Mouse (Mus musculus): ENCODE results near the gene Irs4. TPM values are rescaled to one million over a fixed set of nuclear protein-coding genes. Genes with fewer than 3 reads are reported as not detected.

Irs4 gene
- not detected for polyA plus RNA-seq (2014; fragmentation: Illumina TruSeq; extraction: RNeasy Lipid Tissue Mini Kit (QIAGEN cat#74804); ENCODE audit: low read depth, low replicate concordance)

GRCm38 (mm10) chrX:141724937-141725918, at the start of gene Irs4:
Gene Irs4 (minus strand): TSS chrX:141725263.

Other genes starting within 250 kb of the Irs4 start
- gene Col4a5, start 249.9 kb downstream of the Irs4 start, polyA plus RNA-seq (2014; fragmentation: Illumina TruSeq; extraction: RNeasy Lipid Tissue Mini Kit (QIAGEN cat#74804); ENCODE audit: low read depth, low replicate concordance), result 2.5 TPM
- not detected for gene Gm15294, start 150.0 kb upstream of the Irs4 start, polyA plus RNA-seq (2014; fragmentation: Illumina TruSeq; extraction: RNeasy Lipid Tissue Mini Kit (QIAGEN cat#74804); ENCODE audit: low read depth, low replicate concordance)

All from liver, adult 10 weeks (tissue).